Mouse (Mus musculus) gonadal fat pad, adult 2 months (tissue): ENCODE data around the gene Prx. TPM values are rescaled to one million over a fixed set of nuclear protein-coding genes. Genes with fewer than 3 reads are reported as not detected.

Source experiments
- DNase-seq: peaks from one replicate; pipeline ENCODE4 v3.0.0-alpha.2; 2012; ENCODE audit warnings: low read depth
- polyA plus RNA-seq: library from polyadenylated mRNA; depleted of rRNA; stranded (reverse); fragments of >200 nt; gene quantifications from 2 replicates; pipeline ENCODE4 v1.2.3, GENCODE M21; 2012; rRNA removed

The Prx gene
- 2.0 TPM in 2 replicates for polyA plus RNA-seq

DNA sequence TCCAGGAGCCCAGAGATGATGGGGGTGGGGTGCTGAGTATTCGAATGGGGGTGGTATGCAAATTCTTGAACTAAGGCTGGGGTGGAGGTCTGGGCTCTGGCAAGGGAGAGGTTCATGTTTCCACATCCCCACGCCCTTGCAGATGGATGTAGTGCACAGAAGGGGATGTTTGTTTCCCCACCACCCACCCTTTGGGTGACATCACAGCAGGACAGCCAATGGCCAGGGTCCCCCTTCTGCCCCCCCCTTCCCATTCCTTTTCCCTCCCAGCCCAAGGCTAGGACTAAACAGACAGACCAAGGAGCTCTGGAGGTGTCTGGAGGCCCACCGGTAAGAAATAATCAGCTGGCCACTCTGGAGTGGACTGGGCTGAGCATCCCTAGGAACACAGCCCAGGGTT lies at the start of gene Prx:
Gene Prx, plus strand, starts transcription at position 289 of the 400 bp plus-strand sequence.
- no peak for DNase-seq

GRCm38 (mm10) chr7:27451359-27451758 lies 47.8 kb upstream of the Prx start:
- no peak for DNase-seq

DNA sequence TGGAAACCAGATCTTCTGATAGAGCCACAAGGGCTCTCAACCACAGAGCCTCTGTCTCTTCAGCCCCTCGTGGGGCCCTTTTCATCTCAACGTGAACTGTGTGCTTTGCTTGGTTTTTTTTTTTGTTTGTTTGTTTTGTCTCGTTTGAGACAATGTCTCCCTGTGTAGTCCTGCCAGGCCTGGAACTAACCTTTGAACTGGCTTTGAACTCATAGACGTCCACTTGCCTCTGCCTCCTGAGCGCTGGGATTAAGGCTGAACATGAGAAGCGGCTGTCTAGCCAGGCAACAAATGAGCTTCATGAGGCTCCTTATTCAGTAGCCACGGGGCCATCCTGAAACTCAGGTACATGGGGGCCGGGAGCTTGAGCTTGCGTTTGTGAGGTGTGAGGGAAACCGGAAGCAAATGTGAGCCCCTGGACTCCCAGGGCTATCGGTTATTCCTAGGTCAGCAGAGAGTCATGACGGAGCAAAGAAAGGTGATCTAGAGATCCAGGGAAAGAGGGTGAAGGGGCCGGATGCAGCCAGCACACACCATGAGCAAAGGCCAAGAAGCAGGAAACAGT lies 46.8 kb upstream of the Prx start:
- no peak for DNase-seq

DNA sequence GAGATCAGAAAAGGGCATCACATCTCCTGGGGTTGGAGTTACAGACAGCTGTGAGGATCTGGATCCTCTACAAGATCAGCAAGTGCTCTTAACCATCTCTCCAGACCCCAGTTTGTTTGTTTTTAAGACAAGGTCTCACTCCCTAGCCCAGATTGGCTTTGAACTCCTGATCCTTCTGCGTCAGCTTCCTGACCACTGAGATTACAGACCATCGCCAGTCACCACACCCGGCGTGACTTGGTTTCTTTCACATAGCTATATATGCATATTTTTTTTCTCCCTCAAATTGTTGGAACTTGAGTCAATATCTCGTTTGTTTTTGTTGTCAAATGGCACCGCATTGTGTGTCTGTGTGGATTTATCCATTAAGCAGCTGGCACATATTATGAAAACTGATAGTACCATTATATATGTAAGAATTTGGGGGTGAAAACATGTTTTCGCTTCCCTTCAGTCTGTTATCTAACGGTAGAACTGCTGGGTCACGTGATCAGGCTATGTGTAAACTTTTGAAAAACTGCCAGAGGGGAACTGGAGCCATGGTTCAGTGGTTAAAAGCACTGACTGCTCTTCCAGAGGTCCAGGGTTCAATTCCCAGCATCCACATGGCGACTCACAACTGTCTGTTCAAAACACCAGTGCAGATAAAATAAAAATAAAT lies 44.5 kb upstream of the Prx start:
- DNase-seq = no peak

- DNase-seq = no peak
These were observed 43.9 kb upstream of the Prx start for GRCm38 (mm10) chr7:27455273-27455672.

- no peak for DNase-seq
These were observed 40.5 kb upstream of the Prx start for GRCm38 (mm10) chr7:27458614-27459013.

GRCm38 (mm10) chr7:27459640-27460039 lies 39.5 kb upstream of the Prx start:
- no peak for DNase-seq

DNA sequence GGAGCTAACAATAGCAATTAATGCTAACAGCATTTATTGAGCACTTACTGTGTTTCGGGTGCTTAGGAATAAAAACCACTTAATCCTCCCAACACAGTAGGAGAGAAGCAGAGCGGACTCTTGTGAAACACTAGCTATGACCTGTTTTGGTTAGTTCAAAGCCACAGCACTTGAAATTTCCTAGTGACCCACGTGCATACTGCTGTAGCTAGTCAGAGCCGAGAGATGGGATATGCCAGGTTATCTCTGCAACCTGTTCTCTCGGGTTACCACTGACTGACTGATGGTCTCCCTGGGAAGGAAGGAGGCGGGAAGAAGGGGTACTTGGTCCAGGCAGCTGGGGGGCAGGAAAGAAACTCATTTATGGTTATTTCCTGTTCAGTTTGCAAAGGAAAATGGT lies 38.6 kb upstream of the Prx start:
- no peak for DNase-seq

- no peak for DNase-seq
These were observed 31.5 kb upstream of the Prx start for GRCm38 (mm10) chr7:27467648-27468047.

DNA sequence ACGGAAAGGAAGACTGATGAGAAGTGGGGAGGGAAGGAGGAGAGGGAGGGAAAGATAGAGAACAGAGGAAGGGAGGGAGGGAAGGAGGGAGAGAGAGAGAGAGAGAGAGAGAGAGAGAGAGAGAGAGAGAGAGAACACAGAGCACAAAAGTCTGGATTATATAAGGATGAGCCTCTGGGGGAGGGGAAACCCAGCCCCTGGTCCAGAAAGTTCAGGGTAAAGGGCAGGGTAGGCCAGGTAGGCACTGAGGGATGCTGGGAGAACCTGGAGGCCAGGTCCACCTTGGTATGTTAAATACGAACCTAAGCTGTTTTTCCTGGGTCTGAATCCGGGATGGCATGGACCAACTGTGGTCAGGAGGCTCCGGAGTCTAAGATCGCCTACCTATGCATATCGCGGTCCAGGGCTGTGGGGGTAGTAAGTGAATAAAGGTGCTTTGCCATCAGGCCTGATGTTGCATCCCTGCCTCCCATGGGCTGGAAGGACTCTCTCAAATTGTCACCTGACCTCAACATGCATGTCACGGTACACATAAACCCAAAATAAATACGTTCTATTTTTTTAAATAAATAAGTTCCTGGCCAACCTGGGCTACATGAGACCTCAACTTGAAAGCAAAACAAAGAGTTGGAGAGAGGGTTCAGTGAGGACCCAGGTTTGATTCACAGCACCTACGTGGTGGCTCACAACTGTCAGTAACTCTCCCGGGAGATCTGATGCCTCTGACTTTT lies 27.6 kb upstream of the Prx start:
- DNase-seq = no peak

DNA sequence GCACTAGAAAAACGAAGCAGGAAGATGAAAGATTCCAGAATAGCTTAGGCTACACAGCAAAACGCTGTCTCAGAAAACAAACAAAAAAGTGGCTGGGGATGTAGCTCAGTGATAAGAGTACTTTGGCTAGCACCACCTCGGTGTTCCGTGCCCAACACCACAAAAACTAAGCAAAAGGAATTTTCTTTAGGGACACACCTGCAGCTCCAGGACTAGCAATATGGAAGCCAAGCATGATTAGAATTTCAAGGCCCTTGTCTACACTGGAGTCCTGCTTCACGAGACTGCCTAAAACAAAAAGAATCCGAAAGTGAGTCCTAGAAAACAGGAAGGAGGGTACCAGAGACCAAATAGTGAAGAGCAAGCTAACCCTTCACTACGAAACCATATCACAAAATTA lies 26.5 kb upstream of the Prx start:
- DNase-seq = no peak

- no peak for DNase-seq
These were observed 25.8 kb upstream of the Prx start, which contains the start of gene Sertad3 for GRCm38 (mm10) chr7:27473156-27473834. Gene Sertad3, plus strand, starts transcription at chr7:27473768.

DNA sequence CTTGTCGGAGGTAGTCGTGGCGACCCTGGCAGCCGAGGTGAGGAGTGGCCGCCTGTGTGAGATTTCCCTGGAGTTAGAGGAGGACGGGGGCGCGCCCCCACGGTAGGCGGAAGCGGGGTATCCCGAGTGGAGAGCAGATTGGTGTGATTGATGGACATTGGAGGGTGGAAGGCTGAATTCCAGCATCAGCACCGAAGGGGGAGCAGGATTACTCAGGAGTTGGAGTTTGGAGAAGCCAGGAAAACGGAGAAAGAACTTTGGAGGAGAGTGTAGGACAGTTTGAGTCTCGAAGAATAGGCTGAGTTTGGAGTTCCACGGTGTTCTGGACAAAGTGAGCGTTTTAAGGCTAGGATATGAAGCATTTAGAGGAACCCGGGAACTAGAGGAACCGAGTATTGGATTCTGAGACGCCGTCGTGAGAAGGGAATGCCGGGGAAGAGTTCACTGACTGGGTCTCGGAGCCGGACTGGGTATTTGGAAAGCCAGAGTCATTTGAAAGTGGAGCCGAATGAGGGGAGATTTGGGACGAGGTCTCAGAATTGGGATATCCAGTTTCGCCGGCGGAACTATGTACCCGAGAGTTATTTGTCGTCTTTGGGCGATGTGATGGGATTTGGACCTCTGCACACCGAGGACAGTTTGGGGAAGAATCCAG lies 25.2 kb upstream of the Prx start:
- DNase-seq = no peak

DNA sequence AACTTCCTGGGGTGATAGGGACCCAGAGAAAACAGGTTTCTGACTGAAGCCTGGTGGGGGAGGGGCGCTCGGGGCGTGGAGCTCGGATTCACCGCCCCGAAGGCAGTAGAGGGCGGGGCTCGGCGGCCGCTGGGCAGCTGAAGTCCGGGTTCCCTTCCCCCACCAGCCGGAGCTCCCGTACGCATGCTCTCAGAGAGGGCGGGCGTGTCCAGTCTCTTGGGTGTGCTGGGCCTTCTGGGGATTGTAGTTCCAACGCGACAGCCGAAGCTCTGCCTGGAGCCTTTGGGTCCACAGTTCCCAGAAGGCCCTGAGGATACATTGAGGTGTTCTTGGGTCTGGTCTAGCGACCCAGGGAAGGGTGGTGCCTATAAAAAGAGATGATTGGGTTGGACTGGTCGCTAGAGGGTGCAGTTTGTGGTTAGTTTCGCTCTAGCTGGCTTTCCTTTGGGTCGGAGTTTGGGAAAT lies 24.6 kb upstream of the Prx start:
- DNase-seq = no peak

DNA sequence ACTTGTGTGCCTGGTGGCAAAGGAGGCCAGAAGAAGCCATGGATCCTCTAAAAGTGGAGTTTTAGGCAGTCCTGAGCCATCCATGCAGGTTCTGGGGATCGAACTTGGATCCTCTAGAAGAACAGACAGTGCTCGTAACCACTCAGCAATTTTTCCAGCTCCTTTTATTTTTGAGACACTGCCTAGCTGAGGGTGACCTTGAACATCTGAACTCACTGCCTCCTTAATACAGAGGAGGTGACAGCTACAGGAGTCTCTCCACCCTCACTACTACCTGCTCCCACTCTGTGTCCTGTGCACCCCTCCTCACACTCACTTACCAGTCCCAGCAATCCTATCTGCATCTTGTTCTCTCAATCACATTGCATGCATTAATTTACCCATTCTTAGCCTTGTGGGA lies 23.5 kb upstream of the Prx start:
- no peak for DNase-seq

GRCm38 (mm10) chr7:27476098-27476635 lies 23.0 kb upstream of the Prx start:
- DNase-seq = no peak

DNA sequence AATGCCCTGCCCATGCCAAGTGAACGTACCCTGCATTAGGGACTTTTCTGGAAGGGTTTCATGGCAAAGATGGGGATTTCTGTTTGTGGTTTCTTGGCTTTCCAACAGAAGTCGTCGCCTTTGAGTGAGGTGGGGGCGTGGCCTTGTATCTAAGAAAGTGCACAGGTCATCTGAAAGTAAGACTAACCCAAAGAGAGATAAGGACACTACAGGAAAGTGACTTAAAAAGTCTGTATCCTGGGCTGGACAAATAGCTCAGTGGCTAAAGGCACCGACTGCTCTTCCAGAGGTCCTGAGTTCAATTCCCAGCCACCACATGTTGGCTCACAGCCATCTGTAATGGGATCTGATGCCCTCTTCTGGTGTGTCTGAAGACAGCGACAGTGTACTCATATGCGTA lies 20.6 kb upstream of the Prx start:
- no peak for DNase-seq

GRCm38 (mm10) chr7:27479750-27480149 lies 19.4 kb upstream of the Prx start:
- DNase-seq = no peak

- no peak for DNase-seq
These were observed 18.6 kb upstream of the Prx start for GRCm38 (mm10) chr7:27480506-27480905.

- no peak for DNase-seq
These were observed 18.0 kb upstream of the Prx start for GRCm38 (mm10) chr7:27480927-27481626.

GRCm38 (mm10) chr7:27481627-27481969 lies 17.5 kb upstream of the Prx start:
- no peak for DNase-seq
